Mouse (Mus musculus) liver (tissue): ENCODE data around the gene Shox2.

Source experiments
- DNase-seq: peaks from one replicate; pipeline ENCODE4 v3.0.0-alpha.2; 2020; ENCODE audit warnings: mixed read lengths

The Shox2 gene

GRCm38 (mm10) chr3:66959972-66960371 is 21.6 kb downstream of the Shox2 start:
- DNase-seq = no peak

- no peak for DNase-seq
These were observed 26.4 kb downstream of the Shox2 start for GRCm38 (mm10) chr3:66955126-66955525.

- no peak for DNase-seq
These were observed 41.9 kb downstream of the Shox2 start for GRCm38 (mm10) chr3:66939675-66940074.

- DNase-seq = no peak
These were observed 59.1 kb downstream of the Shox2 start for GRCm38 (mm10) chr3:66922436-66922835.
